Mouse (Mus musculus): ENCODE measurements around the gene Vgf. TPM values are rescaled to one million over a fixed set of nuclear protein-coding genes. Genes with fewer than 3 reads are reported as not detected.

Gene Vgf
- 103 and 154 TPM in 2 replicates for total RNA-seq (2014; rRNA removed)
- polyA plus RNA-seq (2015; fragmentation: Nextera tagmentation; extraction: Ambion mirVana): 46.8 and 49.1 TPM in 2 replicates

DNA sequence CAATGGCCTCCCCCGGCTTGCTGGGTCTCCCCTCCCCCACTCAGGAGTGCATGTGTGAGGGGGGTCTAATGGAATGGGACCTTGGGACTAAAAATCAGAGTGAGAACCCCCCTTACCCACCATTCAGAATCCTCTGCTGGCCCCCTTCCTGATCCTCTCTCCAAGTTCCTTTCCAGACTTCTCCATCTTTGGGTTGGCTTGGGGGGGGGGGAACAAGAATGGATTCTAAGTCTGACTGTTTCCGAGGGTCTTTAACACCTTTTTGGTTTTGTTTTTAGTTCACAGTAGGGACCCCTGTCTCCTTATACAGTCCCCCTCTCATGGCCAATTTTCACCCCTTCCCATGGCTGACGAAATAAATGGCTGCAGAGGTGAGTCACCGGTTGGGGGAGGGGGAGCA lies at the start of gene Vgf:
TSS of gene Vgf (plus strand) at position 301 of the 400 bp plus-strand sequence.
- no peak for DNase-seq (ENCODE audit: low spot score)
- no peak within 1 kb of the TSS for H3K27ac ChIP-seq (ENCODE audit: low read depth, low read length)
- WGBS: 29% methylated on average over 4 of the region's 4 CpGs

DNA sequence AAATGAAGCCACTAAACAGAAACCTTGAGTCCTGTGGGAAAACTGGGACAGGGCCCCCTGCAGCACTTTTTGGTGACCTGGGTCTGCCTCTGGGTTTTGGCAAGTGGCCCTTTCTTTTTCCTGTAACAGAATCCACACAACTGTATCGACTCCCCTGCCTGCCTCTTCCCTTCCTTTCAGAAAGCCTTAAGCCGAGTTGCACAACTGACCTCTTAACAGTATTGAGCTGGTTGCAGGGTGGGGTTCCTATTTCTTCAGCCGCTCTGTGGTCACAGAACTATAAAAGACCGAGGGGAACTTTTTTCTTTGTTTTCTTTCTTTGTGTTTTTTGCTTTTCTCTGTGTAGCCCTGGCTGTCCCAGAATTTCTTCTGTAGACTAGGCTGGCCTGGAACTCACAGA lies 48.4 kb upstream of the Vgf start:
- Histone ChIP-seq H3K9me3 (ENCODE audit: low read length) (no peaks in the 10 kb centered on the region), H3K4me3 (ENCODE audit: low read depth, low read length) (no peak overlapping the region), H3K36me3 (ENCODE audit: insufficient read depth, low read length) (peaks cover 7% of the 10 kb centered on the region; the same call in 1 of the 2 replicates), H3K4me1 (ENCODE audit: insufficient read depth, low read length) (no peaks in the 10 kb centered on the region), H3K27me3 (ENCODE audit: insufficient read depth, low read length) (no peaks in the 10 kb centered on the region), H3K27ac (ENCODE audit: low read depth, low read length) (no peak overlapping the region), H3K4me2 (ENCODE audit: low read depth, low read length, poor library complexity, severe bottlenecking) (no peak overlapping the region), H3K9ac (replicated peaks; ENCODE audit: low read length, poor library complexity, severe bottlenecking) (no peak overlapping the region)
- TF ChIP-seq CTCF (IDR thresholded peaks at IDR 0.05): no peak
- ATAC-seq (ENCODE audit: low FRiP score) (no peak), DNase-seq (ENCODE audit: low spot score) (no peak)
- 65% methylated on average over 4 of the region's 4 CpGs for WGBS

More for the DNA sequence above, at the start of gene Vgf:
- no peak for TF ChIP-seq CTCF (IDR thresholded peaks at IDR 0.05)
- peaks cover 27% of the 10 kb centered on the region for H3K27me3 ChIP-seq (ENCODE audit: insufficient read depth, low read length)
- H3K9ac ChIP-seq (replicated peaks; ENCODE audit: low read length, poor library complexity, severe bottlenecking): peak within 1 kb of the TSS; percentile 24; the same call in 1 of the 2 replicates
- no peaks in the 10 kb centered on the region for H3K4me1 ChIP-seq (ENCODE audit: insufficient read depth, low read length)
- H3K4me2 ChIP-seq (ENCODE audit: low read depth, low read length, poor library complexity, severe bottlenecking): peak within 1 kb of the TSS; percentile 49
- peak within 1 kb of the TSS; percentile 36 for H3K4me3 ChIP-seq (ENCODE audit: low read depth, low read length)
- no peak for ATAC-seq (ENCODE audit: low FRiP score)
- H3K36me3 ChIP-seq (ENCODE audit: insufficient read depth, low read length): no peaks in the 10 kb centered on the region
- no peaks in the 10 kb centered on the region for H3K9me3 ChIP-seq (ENCODE audit: low read length)

DNA sequence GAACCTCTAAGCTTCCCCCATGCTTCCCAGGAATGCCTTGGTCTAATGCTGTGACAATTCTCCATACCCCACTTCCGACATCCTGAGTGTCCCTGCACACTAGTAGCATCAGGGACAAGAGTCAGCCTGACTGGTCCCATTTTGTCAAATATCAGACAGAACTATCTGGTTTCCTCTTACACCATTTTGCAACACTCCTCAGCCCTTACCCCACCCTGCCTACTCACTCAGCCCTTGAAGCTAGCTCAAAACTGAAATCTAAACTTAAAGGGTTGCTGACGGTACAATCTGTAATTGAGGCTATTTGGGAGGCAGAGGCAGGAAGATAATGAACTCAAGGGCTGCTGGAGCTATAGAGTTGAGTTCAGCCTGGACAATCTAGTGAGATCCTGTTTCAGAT lies 46.4 kb upstream of the Vgf start:
- H3K36me3 ChIP-seq (ENCODE audit: insufficient read depth, low read length): peaks cover 17% of the 10 kb centered on the region
- no peaks in the 10 kb centered on the region for H3K27me3 ChIP-seq (ENCODE audit: insufficient read depth, low read length)
- no peak overlapping the region for H3K27ac ChIP-seq (ENCODE audit: low read depth, low read length)
- no peaks in the 10 kb centered on the region for H3K4me1 ChIP-seq (ENCODE audit: insufficient read depth, low read length)
- H3K4me3 ChIP-seq (ENCODE audit: low read depth, low read length): no peak overlapping the region
- H3K4me2 ChIP-seq (ENCODE audit: low read depth, low read length, poor library complexity, severe bottlenecking): no peak overlapping the region
- DNase-seq (ENCODE audit: low spot score) (no peak), ATAC-seq (ENCODE audit: low FRiP score) (no peak)
- H3K9ac ChIP-seq (replicated peaks; ENCODE audit: low read length, poor library complexity, severe bottlenecking): no peak overlapping the region
- TF ChIP-seq CTCF (IDR thresholded peaks at IDR 0.05): no peak
- WGBS: 91% methylated on average over 2 of the region's 2 CpGs
- H3K9me3 ChIP-seq (ENCODE audit: low read length): no peaks in the 10 kb centered on the region

DNA sequence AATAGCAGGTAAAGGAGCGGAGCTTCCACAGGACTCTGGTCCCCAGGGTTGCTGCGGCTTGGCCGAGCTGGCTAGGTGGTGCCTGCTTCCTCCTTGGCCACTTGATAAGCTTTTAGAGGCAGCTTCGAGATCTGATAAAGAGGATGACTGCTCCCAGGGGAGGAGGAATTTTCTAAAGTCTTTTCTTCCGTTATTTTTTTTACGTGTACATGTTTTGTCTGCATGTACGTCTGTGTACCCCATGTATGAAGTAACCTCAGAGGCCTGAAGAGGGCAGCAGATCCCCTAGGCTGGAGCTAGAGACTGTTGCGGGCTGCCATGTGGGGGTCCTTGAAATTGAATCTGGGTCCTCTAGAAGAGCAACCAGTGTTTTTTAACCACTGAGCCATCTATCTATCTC lies 45.2 kb upstream of the Vgf start:
- H3K4me3 ChIP-seq (ENCODE audit: low read depth, low read length): no peak overlapping the region
- H3K36me3 ChIP-seq (ENCODE audit: insufficient read depth, low read length): peaks cover 17% of the 10 kb centered on the region
- H3K9me3 ChIP-seq (ENCODE audit: low read length): no peaks in the 10 kb centered on the region
- H3K27ac ChIP-seq (ENCODE audit: low read depth, low read length): no peak overlapping the region
- WGBS: 87% methylated on average over 8 of the region's 8 CpGs
- peaks cover 1% of the 10 kb centered on the region; the same call in 1 of the 2 replicates for H3K4me1 ChIP-seq (ENCODE audit: insufficient read depth, low read length)
- no peak for DNase-seq (ENCODE audit: low spot score)
- peak; percentile 45 for TF ChIP-seq CTCF (IDR thresholded peaks at IDR 0.05)
- no peak overlapping the region for H3K4me2 ChIP-seq (ENCODE audit: low read depth, low read length, poor library complexity, severe bottlenecking)
- ATAC-seq (ENCODE audit: low FRiP score): no peak
- H3K9ac ChIP-seq (replicated peaks; ENCODE audit: low read length, poor library complexity, severe bottlenecking): no peak overlapping the region
- H3K27me3 ChIP-seq (ENCODE audit: insufficient read depth, low read length): no peaks in the 10 kb centered on the region

DNA sequence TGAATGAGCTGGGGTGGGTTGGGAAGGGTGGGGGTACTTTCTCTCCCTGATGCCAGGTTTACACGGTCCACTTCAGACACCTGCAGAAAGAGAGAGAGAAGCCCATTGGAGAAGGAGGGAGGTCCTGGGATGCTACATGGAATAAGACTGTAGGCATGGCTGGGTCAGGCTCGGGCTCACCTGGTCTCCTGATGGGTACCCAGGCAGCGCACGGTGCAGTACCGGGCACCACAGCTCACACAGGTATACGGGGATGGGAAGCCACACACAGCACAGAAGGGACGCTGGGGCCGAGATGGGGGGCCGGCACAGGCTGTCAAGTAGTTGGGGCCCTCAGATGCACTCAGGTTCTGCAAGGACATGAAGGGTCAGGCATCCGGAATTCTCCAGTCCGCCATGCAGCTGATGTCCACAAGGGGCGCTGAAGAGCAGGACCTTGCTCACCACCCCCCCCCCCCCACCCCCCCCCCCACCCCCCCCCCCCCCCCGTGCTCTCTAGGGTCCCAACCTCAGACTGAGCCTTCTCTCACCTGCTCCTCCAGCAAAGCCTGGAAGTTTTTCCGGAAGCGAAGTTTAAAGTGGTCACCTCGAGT lies 43.8 kb upstream of the Vgf start:
- H3K9me3 ChIP-seq (ENCODE audit: low read length): no peaks in the 10 kb centered on the region
- H3K4me3 ChIP-seq (ENCODE audit: low read depth, low read length): no peak overlapping the region
- H3K9ac ChIP-seq (replicated peaks; ENCODE audit: low read length, poor library complexity, severe bottlenecking): no peak overlapping the region
- ATAC-seq (ENCODE audit: low FRiP score): no peak
- WGBS: 51% methylated on average over 15 of the region's 16 CpGs
- H3K4me1 ChIP-seq (ENCODE audit: insufficient read depth, low read length): peaks cover 4% of the 10 kb centered on the region; the same call in 1 of the 2 replicates
- no peak overlapping the region for H3K27ac ChIP-seq (ENCODE audit: low read depth, low read length)
- H3K27me3 ChIP-seq (ENCODE audit: insufficient read depth, low read length): no peaks in the 10 kb centered on the region
- peak; percentile 66 for TF ChIP-seq CTCF (IDR thresholded peaks at IDR 0.05)
- peaks cover 17% of the 10 kb centered on the region for H3K36me3 ChIP-seq (ENCODE audit: insufficient read depth, low read length)
- H3K4me2 ChIP-seq (ENCODE audit: low read depth, low read length, poor library complexity, severe bottlenecking): no peak overlapping the region
- peak; percentile 42 for DNase-seq (ENCODE audit: low spot score)

DNA sequence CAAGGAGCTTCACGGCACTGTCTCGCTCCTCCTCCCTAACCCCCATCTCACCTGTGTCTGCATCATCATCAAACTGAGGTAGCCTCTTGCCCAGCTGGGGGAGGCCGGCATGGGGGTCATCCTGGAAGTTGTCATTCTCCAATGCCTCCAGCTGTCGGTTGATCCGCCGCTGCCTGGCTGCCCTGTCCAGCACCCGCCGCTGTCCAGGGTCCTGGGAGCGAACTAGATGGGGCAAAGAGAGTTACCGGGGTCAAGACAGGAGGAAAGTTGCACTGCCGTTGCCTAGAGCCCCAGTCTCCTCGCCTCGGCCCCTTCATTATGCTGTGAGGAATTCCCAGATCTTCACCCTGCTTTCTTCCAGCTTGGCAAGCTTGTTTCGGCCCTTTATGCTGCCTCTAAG lies 41.4 kb upstream of the Vgf start:
- Histone ChIP-seq H3K27ac (ENCODE audit: low read depth, low read length) (no peak overlapping the region), H3K27me3 (ENCODE audit: insufficient read depth, low read length) (no peaks in the 10 kb centered on the region), H3K4me2 (ENCODE audit: low read depth, low read length, poor library complexity, severe bottlenecking) (no peak overlapping the region), H3K4me3 (ENCODE audit: low read depth, low read length) (no peak overlapping the region), H3K9me3 (ENCODE audit: low read length) (no peaks in the 10 kb centered on the region), H3K9ac (replicated peaks; ENCODE audit: low read length, poor library complexity, severe bottlenecking) (no peak overlapping the region), H3K4me1 (ENCODE audit: insufficient read depth, low read length) (peaks cover 10% of the 10 kb centered on the region; the same call in 1 of the 2 replicates), H3K36me3 (ENCODE audit: insufficient read depth, low read length) (peaks cover 28% of the 10 kb centered on the region)
- TF ChIP-seq CTCF (IDR thresholded peaks at IDR 0.05): no peak
- ATAC-seq (ENCODE audit: low FRiP score): no peak
- DNase-seq (ENCODE audit: low spot score): no peak
- WGBS: 66% methylated on average over 14 of the region's 14 CpGs

All from midbrain, postnatal 0 days (tissue).